Mouse (Mus musculus) heart, postnatal 36 days (tissue): ENCODE measurements around the gene Rsad1. TPM values are rescaled to one million over a fixed set of nuclear protein-coding genes. Genes with fewer than 3 reads are reported as not detected.

Source experiments
- DNase-seq, 2 experiments: peaks; one replicate each; pipeline ENCODE4 v3.0.0; 2021 to 2022
- intact Hi-C: fragments of 180-260 bp; cut with DNase I; formaldehyde crosslinking; loops from one replicate; pipeline ENCODE4 v1.15.1; 2025
- total RNA-seq, 2 experiments: library from RNA; stranded (reverse); gene quantifications; 2 replicates each; pipeline ENCODE4 v1.2.3; 2021

Rsad1 gene
- total RNA-seq, 2 experiments from 2014 or later = 9.6 to 14.2 TPM

DNA sequence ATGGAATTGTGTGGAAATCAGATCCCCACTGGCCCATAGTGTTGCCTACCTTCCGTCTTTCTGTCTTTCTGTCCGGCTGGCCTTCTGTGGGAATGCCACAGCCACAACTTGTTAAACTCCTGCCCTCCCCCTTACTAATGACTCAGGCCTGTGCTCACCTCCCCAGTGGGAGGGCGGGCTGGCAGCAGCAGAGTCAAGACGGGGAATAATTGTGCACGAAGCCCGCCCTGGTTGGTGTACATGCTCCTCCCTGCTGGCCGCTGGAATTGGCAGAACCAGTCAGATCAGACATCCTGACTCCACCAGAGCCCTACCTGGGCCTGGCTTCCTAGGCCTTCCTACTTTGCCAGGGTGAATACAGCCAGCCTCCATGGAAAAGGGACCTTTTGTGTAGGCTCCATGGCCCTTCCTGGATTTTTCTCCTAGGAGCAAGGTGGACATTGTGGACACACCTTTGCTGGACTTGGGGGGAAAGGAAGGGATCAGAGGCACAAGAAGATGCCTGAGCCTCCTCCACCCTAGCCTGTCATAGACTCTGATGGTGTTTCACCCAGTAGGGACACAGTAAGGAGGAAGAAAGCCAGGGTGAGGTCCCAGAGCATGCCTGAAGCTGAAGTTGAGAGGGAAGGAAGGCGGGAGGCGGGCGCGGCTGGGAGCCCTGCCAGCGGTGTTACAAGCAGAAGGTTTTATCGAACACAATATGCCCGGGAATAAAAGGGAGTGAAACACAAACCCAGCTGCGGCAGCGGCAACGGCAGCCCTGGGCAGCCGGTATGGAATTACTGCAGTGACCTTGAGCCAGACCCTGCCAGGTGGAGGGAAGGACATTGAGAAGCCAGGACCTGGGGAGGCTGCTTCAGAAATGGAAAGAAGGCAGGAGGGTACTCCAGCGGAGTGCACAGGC is 50.7 kb downstream of the Rsad1 start:
- DNase-seq = peak; percentile 31 to 52
- intact Hi-C loops = no loop called here

DNA sequence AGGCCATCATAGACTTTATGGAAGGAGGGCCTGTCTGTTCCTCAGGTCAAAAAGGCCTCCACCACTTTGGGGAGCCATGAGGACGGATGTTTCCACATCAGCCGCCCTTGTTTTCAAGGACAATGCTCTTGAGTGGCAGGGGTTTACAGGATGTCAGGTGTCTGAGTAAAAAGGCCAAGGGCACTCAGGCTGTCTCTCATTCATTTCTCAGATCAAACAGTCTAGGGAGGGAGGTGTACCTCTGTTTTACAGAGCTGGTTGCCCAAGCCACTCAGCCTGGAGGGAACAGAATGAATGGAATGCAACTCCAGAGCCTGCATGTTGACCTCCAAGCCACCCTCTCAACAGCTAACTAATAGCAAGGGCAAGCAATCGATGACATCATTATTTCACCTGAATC is 53.6 kb downstream of the Rsad1 start:
- no peak for DNase-seq
- intact Hi-C loops = no loop called here

DNA sequence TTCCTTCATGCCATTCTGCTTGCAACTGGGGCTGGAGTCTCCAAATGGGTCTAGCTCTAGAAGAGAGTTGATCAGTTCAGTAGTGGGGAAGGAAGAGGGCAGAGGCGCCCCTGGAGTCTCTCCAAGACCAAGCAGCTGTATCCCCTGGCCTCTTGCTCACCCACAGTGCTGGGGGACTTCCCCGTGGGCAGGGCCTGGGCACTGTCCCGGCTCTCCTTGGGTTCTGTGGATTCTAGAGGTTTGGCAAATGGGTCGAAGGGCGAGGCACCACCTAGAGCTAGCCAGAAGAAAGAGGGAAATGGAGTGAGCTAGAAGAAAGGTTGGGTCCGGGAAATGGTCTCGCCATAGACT is 57.3 kb downstream of the Rsad1 start:
- intact Hi-C loops = no loop called here
- DNase-seq = no peak

DNA sequence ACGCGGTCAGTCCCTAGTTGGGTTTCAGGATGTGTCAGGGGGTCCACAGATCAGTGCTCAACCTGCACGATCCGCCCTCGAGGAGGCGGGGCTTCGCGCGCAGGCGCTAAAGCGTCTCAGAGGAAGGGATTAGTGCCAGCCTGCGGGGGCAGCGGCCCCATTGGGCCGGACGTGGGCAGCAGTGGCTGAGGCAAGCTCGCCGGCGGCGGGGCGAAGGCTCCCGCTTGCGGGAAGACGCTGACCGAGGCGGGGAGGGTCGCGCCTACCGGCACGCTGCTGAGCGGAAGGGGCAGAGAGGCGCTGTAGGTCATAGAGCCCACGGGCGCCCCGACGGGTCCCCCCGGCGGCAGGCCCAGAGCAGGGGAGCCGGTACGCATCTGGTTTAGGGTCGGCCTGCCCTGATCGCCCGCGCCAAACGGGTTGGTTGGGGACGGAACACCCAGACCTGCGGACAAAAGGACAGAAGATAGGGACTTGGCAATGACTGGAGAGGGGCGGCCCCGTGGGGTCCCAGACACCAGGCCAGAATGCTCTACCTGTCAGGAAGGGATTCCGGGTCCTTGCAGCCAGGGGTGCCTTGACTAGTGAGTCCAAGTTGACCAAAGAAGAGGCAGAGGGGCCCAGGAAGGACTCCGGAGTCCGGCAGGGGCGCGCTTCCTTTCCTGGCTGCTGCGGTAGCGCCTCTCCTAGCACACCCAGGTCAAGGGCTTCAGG is 57.9 kb downstream of the Rsad1 start:
- intact Hi-C loops = no loop called here
- DNase-seq = no peak

Other genes with a start within 250 kb of the Rsad1 start
- 10 to 100 TPM; 31.9 to 34.3 TPM for gene Luc7l3, start 227.3 kb downstream of the Rsad1 start, total RNA-seq
- gene Ankrd40, start 221.3 kb downstream of the Rsad1 start, total RNA-seq = 100 to 1,000 TPM; 263 to 301 TPM
- gene Abcc3, start 156.3 kb downstream of the Rsad1 start, total RNA-seq = 1 to 10 TPM; 1.7 to 3.9 TPM
- 10 to 100 TPM; 13.8 to 14.2 TPM for gene Cacna1g, start 75.1 kb downstream of the Rsad1 start, total RNA-seq
- gene Spata20, start 63.1 kb downstream of the Rsad1 start, total RNA-seq = under 1 TPM; 0.42 to 0.62 TPM
- gene Epn3, start 49.3 kb downstream of the Rsad1 start, total RNA-seq = 10 to 100 TPM; 26.7 to 31.2 TPM
- 1 to 10 TPM in 1 of 2 experiments, under 1 TPM in 1; 0.89 to 1.3 TPM for gene Mycbpap, start 27.5 kb downstream of the Rsad1 start, total RNA-seq
- gene Chad, start 15.8 kb upstream of the Rsad1 start, total RNA-seq = 1 to 10 TPM; 1.0 to 1.2 TPM
- gene Acsf2, start 52.6 kb upstream of the Rsad1 start, total RNA-seq = 10 to 100 TPM; 26.5 to 28.9 TPM
- 10 to 100 TPM; 31.1 to 33.8 TPM for gene Lrrc59, start 80.5 kb upstream of the Rsad1 start, total RNA-seq
- 10 to 100 TPM; 59.2 to 60.1 TPM for gene Mrpl27, start 104.5 kb upstream of the Rsad1 start, total RNA-seq
- gene Eme1, start 104.7 kb upstream of the Rsad1 start, total RNA-seq = under 1 TPM in 1 of 2 experiments, not detected in 1; 0.25 TPM
- 10 to 100 TPM in 1 of 2 experiments, 1 to 10 TPM in 1; 10.0 to 10.4 TPM for gene Xylt2, start 128.3 kb upstream of the Rsad1 start, total RNA-seq
- not detected for gene Gm11541, start 155.2 kb upstream of the Rsad1 start, total RNA-seq
- 1 to 10 TPM; 1.1 to 1.2 TPM for gene Cdc34b, start 192.5 kb upstream of the Rsad1 start, total RNA-seq
- not detected for gene Tmem92, start 233.4 kb upstream of the Rsad1 start, total RNA-seq